Mouse (Mus musculus) lung, postnatal 0 days (tissue): Measurements from ENCODE around the gene Sde2.

ENCODE experiments used
- CTCF ChIP-seq: IDR thresholded peaks from 2 replicates; pipeline ENCODE4 v1.5.1; 2016; ENCODE audit warnings: antibody characterized with exemption, mild to moderate bottlenecking
- EP300 ChIP-seq: IDR thresholded peaks from 2 replicates; pipeline ENCODE4 v1.6.1; 2016; ENCODE audit warnings: antibody characterized with exemption, mild to moderate bottlenecking, control low read depth

DNA sequence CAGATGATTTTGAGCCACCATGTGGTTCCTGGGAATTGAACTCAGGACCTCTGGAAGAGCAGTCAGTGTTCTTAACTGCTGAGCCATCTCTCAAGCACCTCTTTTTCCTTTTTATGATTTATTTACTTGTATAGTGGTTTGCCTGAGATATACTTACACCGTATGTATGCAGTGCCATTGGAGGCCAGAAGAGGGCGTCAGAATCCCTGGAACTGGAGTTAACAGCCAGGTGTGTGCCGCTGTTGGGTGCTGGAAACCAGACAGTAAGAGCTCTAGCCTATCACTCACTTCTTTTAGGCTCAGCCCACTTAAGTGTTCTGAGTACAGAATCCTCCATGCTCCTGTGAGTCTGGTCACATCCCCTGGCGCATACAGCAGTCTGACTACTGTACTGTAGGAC is 26.5 kb downstream of the Sde2 start:
- no peak for TF ChIP-seq CTCF
- TF ChIP-seq EP300, result no peak
